ENCODE assay signal across 43 mouse cellular contexts in genomic region chr1:156290016-156290415, GRCm38 (mm10). TPM values are rescaled to one million over a fixed set of nuclear protein-coding genes. Genes with fewer than 3 reads are reported as not detected.
"Had no signal": no experiment of that assay in that cellular context is flagged by ENCODE, and none has a peak within 500 bp of the region (broad histone marks: within the 10 kb centered on the region; RNA-seq: fewer than 3 reads in every experiment).

No protein-coding gene starts in this region.

- H3K9ac ChIP-seq: heart, embryonic 12.5 days; heart, embryonic 13.5 days; heart, embryonic 15.5 days; hindbrain, embryonic 12.5 days; hindbrain, embryonic 13.5 days; hindbrain, embryonic 14.5 days; hindbrain, embryonic 15.5 days; intestine, embryonic 15.5 days; kidney, embryonic 15.5 days had no signal

- H3K36me3 ChIP-seq: heart, embryonic 10.5 days; heart, embryonic 12.5 days; heart, embryonic 13.5 days; heart, embryonic 15.5 days; hindbrain, embryonic 10.5 days; hindbrain, embryonic 12.5 days; hindbrain, embryonic 13.5 days; hindbrain, embryonic 15.5 days; intestine, embryonic 15.5 days; kidney, embryonic 15.5 days had no signal

- H3K4me3 ChIP-seq: heart, embryonic 10.5 days; heart, embryonic 12.5 days; heart, embryonic 13.5 days; heart, embryonic 15.5 days; hindbrain, embryonic 10.5 days; hindbrain, embryonic 12.5 days; hindbrain, embryonic 13.5 days; hindbrain, embryonic 15.5 days; intestine, embryonic 15.5 days; kidney, embryonic 15.5 days; layer of hippocampus, adult 2 months had no signal

- H3K27ac ChIP-seq: heart, embryonic 10.5 days; heart, embryonic 13.5 days; heart, embryonic 15.5 days; hindbrain, embryonic 10.5 days; hindbrain, embryonic 12.5 days; hindbrain, embryonic 13.5 days; hindbrain, embryonic 14.5 days; hindbrain, embryonic 15.5 days; hindbrain, postnatal 0 days; intestine, embryonic 15.5 days; kidney, embryonic 15.5 days; kidney, postnatal 0 days had no signal

- H3K9me3 ChIP-seq: heart, embryonic 10.5 days; heart, embryonic 12.5 days; heart, embryonic 13.5 days; heart, embryonic 15.5 days; hindbrain, embryonic 10.5 days; hindbrain, embryonic 12.5 days; hindbrain, embryonic 13.5 days; hindbrain, embryonic 15.5 days; intestine, embryonic 15.5 days; kidney, embryonic 15.5 days had no signal

- H3K4me2 ChIP-seq: heart, embryonic 11.5 days; heart, embryonic 12.5 days; heart, embryonic 13.5 days; heart, embryonic 15.5 days; hindbrain, embryonic 12.5 days; hindbrain, embryonic 13.5 days; hindbrain, embryonic 14.5 days; hindbrain, embryonic 15.5 days; intestine, embryonic 15.5 days; kidney, embryonic 15.5 days had no signal

- H3K27me3 ChIP-seq: heart, embryonic 12.5 days; heart, embryonic 13.5 days; heart, embryonic 15.5 days; hindbrain, embryonic 12.5 days; hindbrain, embryonic 13.5 days; hindbrain, embryonic 15.5 days; intestine, embryonic 15.5 days; kidney, embryonic 15.5 days had no signal

- ATAC-seq: hindbrain, embryonic 16.5 days; hindbrain, postnatal 0 days; inflammation-experienced regulatory T-cells, adult 6 months; intestine, embryonic 15.5 days; intestine, embryonic 16.5 days; intestine, postnatal 0 days had no signal

- DNase-seq: heart, postnatal 10 days; heart, postnatal 14 days; heart, postnatal 36 days; heart, postnatal 4 days; kidney, adult 11 months; kidney, adult 18-20 months; kidney, adult 2 months; kidney, adult 8-10 months; kidney, adult 9 months; kidney, postnatal 10 days; kidney, postnatal 14 days; kidney, postnatal 25 days; kidney, postnatal 36 days; kidney, postnatal 4 days; layer of hippocampus, adult 9-11 months; layer of hippocampus, postnatal 36 days had no signal

- H3K4me1 ChIP-seq: heart, embryonic 12.5 days; heart, embryonic 13.5 days; heart, embryonic 15.5 days; hindbrain, embryonic 10.5 days; hindbrain, embryonic 12.5 days; hindbrain, embryonic 13.5 days; hindbrain, embryonic 15.5 days; intestine, embryonic 15.5 days; kidney, embryonic 15.5 days had no signal

RNA-seq across cellular contexts. Expression of gene Tdrd5, which starts 13.4 kb away (rescaled TPM):
- total RNA-seq: heart, postnatal 25 days; heart, postnatal 36 days; hematopoietic stem cell, adult 5-6 weeks had no signal
- polyA plus RNA-seq: heart, embryonic 11.5 days; heart, postnatal 0 days; hindbrain, embryonic 10.5 days; inflammation-experienced regulatory T-cells, adult 6 months; large intestine, adult 2 months had no signal

RNA-seq across cellular contexts. Expression of gene Nphs2, which starts 20.5 kb away (rescaled TPM):
- total RNA-seq: heart, postnatal 25 days; heart, postnatal 36 days; hematopoietic stem cell, adult 5-6 weeks; layer of hippocampus, adult 2 months; layer of hippocampus, postnatal 14 days had no signal
- polyA plus RNA-seq: heart, embryonic 10.5 days; heart, embryonic 11.5 days; heart, embryonic 12.5 days; heart, embryonic 13.5 days; heart, embryonic 14.5 days; heart, embryonic 16.5 days; hindbrain, embryonic 10.5 days; hindbrain, embryonic 11.5 days; hindbrain, embryonic 13.5 days; inflammation-experienced regulatory T-cells, adult 6 months; intestine, embryonic 15.5 days; intestine, embryonic 16.5 days had no signal
